Mouse (Mus musculus): ENCODE measurements around the gene Vps11. TPM values are rescaled to one million over a fixed set of nuclear protein-coding genes. Genes with fewer than 3 reads are reported as not detected.
"Not testable (repeated sequence)": the region's sequence is repeated elsewhere in the genome, so short reads cannot be mapped to it uniquely, and the experiment has no call there.

Gene Vps11
- total RNA-seq, 4 experiments from 2014 or later: 78.0 to 91.8 (median 85.8) TPM

DNA sequence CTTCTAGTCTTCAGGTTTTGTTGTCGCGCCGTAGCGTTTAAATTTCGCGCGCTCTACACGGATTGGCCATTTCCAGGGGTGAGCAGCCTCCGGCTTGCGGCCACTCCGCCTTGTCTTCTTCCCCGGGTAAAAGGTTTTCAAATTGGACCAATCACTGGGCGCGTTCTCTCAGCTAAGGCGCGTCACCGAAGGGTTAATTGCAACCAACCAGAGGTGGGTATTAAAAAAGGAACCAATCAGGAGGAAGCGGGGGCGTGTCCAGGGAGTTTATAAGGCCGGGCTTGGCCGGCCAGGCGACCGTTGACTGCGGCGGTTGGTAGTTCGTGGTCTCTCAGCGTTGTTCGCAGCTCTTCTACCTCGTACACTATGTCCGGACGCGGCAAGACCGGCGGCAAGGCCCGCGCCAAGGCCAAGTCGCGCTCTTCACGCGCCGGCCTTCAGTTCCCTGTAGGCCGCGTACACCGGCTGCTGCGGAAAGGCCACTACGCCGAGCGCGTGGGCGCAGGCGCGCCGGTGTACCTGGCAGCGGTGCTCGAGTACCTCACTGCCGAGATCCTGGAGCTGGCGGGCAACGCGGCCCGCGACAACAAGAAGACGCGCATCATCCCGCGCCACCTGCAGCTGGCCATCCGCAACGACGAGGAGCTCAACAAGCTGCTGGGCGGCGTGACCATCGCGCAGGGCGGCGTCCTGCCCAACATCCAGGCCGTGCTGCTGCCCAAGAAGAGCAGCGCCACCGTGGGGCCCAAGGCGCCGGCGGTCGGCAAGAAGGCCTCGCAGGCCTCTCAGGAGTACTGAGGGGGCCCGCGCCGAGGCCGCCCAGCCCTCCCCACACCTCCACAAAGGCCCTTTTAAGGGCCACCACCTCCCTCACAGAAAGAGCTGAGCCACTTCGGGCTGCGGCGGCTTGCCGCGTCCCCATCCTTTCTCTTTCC, 26.8 kb downstream of the Vps11 start, which contains the start of gene H2afx:
Gene H2afx, plus strand, starts transcription at position 299 of the 935 bp plus-strand sequence.
- DNase-seq: peak; percentile 99

DNA sequence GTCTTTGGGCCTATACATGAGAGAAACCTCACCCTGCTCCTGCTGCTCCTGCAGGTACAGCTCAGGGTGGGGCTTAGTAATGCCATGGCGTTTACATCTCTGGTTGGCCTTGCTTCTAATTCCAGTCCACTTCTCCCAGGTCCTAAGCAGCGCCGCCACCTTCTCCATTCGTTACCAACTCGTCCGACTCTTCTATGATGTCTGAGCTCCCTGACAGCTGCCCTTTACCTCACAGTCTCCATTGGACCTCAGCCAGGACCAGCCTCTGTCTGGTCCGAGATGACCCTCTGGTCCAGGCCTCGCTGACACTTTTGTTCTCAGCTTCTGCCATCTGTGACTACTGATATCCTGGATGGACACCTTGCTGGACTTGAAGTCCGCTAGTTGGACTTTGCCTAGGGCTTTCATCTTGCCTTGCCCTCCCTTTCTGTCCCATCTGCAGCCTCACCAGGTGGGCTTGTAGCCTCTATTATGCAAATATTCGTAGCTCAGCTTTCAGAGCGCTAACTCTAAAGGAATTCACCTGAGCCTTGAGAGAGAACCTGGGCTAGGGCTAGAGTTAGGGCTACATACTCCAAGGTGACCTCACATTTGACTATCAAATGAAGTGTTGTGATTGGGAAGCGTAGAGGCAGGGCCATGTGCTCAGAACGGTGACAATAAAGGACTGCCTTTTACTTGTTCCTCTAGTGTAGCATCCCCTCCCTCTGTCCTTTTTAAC, 28.4 kb downstream of the Vps11 start:
- no peak for DNase-seq

DNA sequence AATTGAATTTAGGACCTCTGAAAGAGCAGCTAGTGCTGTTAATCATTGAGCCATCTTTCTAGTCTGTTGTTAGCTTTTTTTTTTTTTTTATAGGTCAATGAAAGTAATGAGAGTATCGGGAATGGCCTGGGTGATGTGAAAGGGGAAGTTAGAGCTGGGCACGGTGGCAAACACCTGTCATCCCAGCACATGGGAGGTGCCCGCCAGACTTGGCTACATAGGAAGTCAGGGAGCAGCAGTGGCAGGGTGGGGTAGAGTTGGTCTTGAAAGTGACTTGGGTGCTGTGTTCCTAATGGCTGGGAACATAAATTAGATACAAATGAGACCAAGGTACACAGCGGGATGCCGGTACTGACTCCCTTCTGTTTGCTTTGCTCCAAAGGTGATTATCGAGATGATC, 30.7 kb downstream of the Vps11 start:
- DNase-seq: no peak

DNA sequence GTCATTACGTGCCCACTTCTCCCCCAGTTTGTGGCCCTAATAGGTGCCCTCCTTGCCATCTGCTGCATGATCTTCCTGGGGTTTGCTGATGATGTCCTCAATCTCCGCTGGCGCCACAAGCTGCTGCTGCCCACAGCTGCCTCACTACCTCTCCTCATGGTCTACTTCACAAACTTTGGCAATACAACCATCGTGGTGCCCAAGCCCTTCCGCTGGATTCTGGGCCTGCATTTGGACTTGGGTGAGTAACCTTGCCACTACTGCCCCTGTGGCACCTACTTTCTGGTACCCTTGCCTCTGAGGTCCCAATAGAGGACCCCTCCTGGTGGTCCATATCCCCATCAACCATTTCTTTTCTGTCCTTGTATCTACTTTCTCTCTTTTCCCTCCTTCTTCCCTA, 33.5 kb downstream of the Vps11 start:
- no peak for DNase-seq

DNA sequence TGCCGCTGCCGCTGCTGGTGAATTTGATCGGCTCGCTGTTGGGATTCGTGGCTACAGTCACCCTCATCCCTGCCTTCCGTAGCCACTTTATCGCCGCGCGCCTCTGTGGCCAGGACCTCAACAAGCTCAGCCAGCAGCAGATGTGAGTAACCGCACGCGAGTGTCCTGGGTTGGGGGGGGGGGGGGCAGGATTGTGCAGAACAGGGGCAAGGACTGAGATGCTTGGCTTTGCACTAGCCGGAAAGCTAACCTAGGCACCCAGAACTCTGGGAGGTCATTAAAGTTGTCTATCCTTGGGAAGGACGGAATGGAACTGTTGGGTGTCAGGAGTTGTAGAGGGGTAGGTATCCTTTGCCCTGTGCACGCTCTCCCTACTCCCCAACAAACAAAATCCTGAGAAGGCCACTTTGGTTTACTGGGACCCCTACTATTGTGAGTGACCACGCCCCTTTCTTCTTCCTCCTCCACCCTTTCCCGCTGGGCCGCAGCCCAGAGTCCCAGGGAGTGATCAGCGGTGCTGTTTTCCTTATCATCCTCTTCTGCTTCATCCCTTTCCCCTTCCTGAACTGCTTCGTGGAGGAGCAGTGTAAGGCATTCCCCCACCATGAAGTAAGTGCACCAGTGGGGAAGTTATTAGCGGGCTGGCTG, 34.3 kb downstream of the Vps11 start:
- DNase-seq: no peak

DNA sequence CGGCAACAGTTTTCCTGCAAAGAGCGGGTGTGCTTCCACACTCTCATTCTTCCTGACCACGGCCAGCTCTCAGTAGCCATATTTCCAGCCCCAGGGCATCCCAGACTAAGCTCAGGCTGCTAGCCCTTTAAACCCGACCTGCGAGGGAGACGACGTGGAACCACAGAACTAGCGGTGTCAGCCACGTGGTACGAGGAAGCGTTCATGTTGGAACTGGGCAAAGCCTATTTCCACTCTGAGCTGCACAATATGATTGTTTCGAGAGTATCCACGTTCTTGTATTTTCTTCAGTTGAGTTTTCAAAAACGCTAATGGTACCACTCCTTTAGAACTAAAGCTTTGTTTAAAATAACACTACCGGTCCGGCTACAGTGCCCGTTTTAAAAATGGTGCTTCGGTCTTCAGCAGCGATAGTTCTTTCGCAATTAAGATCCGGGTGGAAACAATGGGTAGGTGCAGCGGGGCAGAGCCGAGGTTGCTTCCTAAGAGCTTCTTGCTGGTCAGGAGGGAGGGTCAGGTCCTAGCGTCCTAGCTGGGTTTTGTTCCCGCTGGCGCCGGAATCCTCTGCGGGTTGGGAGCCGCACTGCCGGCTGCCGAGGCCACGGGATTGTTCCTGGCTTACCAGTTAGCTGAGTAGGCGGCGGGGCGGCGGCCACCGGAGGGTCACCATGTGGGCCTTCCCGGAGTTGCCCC, 35.0 kb downstream of the Vps11 start:
- peak; percentile 87 for DNase-seq

DNA sequence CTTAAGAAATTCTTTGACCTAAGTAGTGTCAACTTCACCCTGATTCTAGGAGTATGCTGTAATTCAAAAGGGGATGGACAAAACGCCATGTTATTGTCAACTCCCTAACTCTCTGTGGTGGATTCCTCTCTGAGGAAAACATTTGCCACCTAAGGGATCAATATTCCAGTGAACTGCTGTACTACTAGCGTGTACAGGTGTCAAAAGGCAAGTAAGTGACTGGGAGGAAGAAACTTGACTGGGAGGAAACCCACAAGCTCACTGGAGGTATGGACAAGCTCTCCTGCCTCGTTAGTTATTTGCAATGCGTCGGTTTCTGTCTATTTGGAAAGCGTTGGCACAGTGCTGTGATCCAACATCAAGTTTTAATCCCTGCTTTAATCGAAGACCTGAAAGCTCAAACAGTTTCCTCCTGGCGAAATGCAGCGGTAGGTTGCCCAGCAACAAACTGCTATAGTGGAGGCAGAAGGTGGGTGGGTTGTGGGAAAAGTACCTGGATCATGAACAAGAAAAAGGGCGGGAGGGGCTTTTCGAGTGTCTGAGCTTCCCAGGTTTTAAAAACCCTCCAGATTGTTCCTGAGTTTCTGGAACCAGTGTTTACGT, 35.6 kb downstream of the Vps11 start, which contains the start of gene Dpagt1:
Gene Dpagt1, plus strand, starts transcription at position 252 of the 603 bp plus-strand sequence.
- DNase-seq: no peak

DNA sequence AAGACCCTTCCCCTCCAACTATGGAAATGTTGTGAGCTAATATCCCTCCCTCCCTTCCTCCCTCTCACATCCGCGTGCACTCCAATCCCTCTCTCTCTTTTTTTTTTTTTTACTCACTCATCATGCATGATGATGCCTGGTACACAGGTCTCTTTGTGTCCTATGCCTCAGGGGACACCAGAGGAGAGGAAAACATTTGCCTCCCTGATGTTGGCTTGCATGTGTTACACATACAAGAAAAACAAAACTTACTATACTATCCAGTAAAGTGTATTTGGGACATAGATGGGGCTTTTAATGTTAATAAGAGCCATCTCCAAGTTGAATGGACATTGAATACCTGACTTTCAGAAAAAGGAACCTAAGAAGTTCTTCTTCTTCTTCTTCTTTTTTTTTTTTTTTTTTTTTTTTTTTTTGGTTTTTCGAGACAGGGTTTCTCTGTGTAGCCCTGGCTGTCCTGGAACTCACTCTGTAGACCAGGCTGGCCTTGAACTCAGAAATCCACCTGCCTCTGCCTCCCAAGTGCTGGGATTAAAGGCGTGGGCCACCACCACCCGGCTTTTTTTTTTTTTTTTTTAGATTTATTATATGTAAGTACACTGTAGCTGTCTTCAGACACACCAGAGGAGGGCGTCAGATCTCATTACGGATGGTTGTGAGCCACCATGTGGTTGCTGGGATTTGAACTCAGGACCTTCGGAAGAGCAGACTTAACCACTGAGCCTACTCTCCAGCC, 36.3 kb downstream of the Vps11 start:
- DNase-seq: not testable (repeated sequence)

DNA sequence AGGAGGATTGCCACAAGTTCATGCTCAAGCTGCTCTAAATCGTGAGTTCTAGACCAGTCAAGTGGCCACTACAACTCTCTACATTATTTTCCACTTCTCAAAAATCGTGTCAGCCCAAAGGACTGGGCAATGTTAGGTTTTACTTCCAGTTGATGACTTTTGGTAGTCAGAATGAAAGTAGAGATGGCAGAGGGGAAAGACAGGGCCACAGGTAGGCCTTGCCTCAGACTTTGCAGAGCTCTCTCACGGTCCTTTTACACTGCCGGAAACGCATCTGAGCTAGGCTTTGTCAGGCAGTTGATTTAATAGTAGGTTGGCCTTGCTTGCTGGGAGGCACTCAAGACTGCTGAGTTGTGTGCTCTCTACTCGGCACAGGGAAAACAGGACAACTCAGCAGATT, 37.3 kb downstream of the Vps11 start:
- peak; percentile 64 for DNase-seq

DNA sequence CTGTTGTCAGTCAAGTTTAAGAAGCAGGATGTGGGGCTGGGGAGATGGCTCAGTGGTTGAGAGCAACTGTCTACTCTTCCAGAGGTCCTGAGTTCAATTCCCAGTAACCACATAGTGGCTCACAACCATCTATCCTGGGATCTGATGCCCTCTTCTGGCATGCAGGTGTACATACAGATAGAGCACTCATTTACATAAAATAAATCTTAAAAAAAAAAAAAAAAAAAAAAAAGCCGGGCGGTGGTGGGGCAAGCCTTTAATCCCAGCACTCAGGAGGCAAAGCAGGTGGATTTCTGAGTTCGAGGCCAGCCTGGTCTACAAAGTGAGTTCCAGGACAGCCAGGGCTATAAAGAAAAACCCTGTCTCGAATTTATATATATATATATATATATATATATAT, 37.8 kb downstream of the Vps11 start:
- DNase-seq: not testable (repeated sequence)

DNA sequence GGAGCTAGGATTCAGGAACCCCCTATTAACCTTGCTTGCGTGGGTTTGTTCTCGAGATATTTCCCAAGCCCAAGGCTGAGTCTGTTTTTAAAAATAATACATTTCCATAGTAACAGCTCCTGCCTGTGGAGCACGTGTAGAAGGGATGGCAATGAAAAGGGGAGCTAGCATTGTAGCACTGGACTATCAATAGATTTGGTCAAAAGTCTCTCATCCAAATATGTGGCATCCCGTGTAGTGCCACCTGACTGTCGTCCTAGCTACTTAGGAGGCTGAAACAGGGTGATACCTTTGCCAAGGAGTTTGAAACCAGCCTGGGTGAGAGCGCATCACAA, 40.7 kb downstream of the Vps11 start:
- no peak for DNase-seq

DNA sequence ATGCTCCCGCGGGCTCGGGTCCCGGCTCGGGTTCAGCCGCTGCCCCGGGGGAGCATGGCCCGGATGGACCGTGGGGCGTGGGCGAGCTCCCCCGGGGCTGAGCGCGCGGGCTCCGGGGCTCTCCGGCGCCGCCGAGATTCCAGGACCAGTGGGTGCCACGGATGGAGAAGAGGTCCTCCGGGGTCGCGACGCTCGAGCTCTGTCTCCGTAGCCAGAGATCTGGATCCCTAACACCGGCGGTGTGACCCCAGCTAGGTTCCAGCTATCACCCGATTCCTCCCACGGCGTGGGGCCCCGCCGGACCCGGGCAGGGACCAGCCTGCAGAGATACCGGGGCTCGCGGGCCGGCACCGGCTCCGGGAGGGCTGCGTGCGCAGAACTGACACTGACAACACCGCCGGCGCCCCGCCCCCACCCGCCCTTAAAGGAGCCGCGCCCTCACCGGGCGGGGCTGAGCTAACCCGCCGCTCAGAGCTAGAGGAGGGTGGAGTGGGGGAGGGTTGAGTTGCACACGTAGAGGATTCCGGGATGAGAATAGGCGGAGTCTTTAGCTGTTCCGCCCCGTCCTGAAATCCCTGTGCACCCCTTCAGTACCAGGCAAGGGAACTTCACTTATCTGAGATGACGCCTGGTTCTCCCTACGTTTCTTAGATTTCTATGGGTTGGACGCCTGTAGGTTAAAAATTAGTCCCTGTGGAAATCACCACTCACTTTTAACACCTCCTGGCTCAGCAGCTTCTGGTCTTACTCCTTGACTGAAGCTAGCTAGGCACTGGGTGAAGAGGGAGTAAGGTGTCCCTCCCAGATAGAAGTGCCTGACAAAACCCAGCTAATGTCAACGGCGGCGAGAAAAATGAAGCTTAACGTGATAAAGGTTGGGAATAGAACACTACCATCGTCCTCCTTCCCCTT, 41.3 kb downstream of the Vps11 start, which contains the start of gene C2cd2l:
Gene C2cd2l, minus strand, starts transcription at position 399 of the 912 bp plus-strand sequence.
- DNase-seq: peak; percentile 92

DNA sequence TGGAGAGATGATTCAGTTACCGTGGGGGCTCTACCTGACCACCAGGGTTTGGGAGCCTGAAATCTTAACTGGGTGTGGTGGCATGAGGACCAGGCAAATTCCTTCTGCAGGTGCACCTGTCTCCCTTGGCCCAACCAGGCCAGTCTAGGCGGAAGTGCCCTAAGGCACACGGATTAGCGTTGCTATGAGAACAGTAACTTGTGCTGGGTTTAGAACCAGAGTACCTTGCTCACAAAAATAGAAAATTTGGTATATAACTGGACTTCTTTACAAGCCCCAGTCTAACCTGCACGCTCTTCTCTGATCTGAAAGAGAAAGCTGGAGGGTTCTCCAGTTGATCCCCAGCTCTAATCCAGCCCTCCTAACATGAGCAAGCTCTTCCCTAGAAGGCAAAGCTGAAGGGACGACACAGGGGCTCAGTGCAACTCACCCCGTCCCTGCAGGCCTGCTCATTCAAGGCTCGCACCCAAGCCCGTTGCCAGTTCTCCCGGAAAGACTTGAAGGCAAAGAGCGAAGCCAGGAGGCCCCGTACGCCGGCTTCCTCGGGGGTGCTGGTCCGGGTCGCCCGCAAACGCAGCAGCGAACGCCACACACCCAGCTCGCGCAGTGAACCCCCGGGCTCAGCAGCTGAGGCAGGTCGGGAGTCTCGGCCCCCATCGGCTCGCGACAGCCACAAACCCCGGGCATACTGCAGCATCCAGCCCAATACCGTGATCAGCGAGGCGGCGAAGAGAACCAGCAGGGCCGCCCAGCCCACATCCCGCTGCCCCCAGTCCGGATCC, 42.2 kb downstream of the Vps11 start:
- no peak for DNase-seq

DNA sequence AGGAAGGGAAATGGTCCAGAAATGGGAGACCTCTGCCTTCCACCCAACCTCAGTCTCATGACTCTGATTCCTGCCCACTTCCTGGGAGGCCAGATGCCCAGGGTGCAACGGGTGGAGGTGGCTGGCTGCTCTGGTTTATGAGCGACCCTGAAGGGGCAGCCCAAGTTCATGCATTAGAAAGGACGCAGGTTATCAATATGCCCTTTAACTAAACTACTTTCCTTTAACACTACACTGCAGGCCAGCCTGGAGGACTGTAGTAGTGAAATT, 42.7 kb downstream of the Vps11 start:
- no peak for DNase-seq

DNA sequence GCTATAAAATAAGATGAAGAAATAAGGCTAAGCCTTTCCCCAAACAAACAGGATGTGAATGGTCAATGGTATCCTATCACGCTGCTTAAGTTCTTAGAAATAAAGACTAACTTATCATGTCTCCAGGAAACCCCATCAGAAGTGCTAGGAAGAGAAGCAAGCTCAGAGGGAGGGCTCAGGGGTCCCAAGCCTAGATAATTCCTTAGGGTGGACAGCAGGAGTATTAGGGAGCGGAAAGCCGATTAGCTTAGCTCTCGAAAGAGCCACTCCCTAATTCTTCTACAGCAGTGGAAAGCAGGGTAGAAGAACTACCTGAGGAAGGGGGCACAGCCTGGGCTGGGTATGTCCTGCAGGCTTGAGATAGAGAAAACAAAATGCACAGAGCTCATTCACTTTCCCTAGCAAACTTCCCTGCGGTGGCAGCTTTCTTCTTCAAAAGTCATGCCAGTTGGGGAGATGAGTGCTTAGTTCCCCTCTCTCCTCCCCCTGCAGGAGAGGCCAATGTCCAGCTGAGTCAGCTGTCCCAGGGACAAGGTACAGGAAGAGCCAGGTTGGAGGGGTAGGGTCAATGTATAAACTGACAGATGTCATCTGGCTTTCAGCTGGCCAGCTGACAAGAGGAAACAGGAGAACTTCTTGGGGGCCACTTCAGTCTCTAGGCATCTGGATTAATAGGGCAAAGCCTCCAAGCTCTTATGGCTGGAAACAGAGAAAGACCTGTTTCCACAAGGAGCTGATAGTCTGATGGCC, 43.2 kb downstream of the Vps11 start:
- DNase-seq: no peak

DNA sequence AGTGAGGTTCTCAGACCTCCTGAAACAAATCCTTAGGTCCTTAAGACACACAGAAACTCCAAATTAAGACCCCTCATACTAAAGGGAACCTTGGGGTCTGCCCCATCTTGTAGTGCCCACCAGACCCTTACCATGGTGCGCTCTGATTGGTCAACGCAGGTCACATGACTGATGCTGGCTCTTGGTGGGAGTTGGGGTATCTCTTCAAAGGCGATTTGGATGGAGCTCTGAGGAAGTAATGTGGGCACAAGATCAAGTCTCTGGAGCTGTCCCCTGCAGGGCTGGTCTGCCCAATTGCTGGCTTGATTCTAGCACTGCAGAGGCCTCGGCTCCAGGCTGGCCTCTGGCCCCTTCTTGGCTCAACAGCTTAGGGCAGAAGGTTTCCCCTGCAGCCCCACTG, 44.0 kb downstream of the Vps11 start:
- no peak for DNase-seq

DNA sequence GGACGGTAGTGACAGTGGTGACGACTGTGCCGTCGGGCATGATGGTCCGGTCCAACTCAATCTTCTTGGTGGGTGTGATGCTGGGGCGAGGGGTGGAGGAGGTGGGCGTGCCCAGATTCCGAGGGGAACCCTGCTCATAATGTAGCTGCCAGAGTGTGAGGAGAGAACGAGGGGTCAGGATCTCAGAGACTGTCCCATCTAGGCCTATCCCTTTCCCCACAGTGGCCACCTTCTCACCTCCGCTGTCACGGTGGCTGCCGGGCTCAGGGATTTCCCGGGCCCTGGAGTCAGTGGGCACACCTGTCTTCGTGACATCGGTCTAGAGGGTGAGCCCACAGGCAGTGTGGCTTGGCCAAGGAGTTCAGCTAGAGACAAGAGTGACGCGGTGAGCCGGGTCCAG, 46.6 kb downstream of the Vps11 start:
- no peak for DNase-seq

DNA sequence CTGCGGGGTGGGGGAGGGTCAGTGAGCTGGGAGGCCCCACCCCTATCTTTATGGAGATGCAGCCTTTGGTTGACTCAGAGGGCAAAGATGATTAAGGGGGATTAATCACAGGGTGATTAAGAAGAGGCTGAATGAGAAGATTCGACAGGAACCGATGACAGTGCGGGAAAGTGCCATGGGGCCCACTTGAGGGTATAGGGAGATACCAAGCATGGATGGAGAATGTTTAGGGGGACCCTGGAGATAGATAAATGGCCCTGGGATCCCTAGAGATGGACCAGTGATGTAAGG, 47.3 kb downstream of the Vps11 start:
- no peak for DNase-seq
